Comparison of ENCODE assay signal across 8 mouse cellular contexts in the genomic region with DNA sequence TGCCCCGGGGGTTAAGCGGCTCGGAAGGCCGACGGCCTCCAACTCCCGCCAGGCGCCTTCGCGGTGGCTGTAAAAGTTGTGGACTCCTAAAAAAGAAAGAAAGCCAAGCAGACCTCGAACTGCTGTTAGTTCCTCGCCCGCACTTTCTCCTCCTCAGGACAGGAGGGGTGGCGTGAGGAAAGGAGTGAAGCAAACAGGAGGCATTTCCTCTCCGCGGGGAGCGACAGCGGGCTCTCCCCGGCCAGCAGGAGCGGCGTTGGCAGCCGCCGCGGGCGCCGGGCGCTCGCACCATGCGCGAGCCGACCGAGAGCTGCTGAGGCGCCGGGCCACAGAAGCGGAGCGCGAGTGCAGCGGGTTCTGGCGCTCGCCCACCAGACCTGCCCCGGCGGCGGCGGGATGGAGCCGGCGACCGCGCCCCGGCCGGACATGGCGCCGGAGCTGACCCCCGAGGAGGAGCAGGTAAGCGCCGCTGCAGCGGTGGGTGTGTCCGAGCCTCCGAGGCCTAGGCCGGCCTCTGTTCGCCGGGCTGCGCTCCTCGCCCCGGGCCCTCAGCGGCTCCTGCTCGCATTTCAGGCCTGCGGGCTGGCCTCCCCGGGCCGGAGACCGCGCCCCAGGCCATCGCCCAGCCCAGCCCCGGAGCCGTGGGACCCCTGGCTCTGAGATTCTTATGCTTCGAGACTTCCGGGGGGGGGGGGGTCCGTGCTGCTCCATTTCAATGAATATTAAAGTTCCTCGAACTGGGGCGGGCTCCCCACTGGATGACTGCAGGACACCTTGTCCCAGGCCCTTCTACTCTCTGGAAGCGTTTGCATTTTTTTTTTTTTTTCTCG. TPM values are rescaled to one million over a fixed set of nuclear protein-coding genes. Genes with fewer than 3 reads are reported as not detected.
DNase-seq lines count a peak whose midpoint lies in the region; ATAC-seq and TF ChIP-seq lines count a peak whose summit lies in the region.

No protein-coding gene starts in this region.

- peak; percentile 82 for ATAC-seq in intestine, embryonic 15.5 days
- peak; percentile 55 for ATAC-seq in limb, embryonic 14.5 days (ENCODE audit: low FRiP score, low read depth)
- ATAC-seq in midbrain, embryonic 16.5 days: peak; percentile 70

- H3K27me3 ChIP-seq in intestine, embryonic 15.5 days (replicated peaks): no peaks in the 10 kb centered on the region
- H3K27me3 ChIP-seq in limb, embryonic 14.5 days (ENCODE audit: control insufficient read depth, insufficient read depth, low read length): no peaks in the 10 kb centered on the region
- no peaks in the 10 kb centered on the region for H3K27me3 ChIP-seq in midbrain, embryonic 16.5 days (ENCODE audit: control insufficient read depth, insufficient read depth, low read depth, low read length)
- no peaks in the 10 kb centered on the region for H3K27me3 ChIP-seq in splenic B cell, adult 2 months (ENCODE audit: control insufficient read depth, insufficient read depth, low read length, poor library complexity, severe bottlenecking)

- intact Hi-C loops in gastrocnemius, postnatal 36 days (cut with DNase I): no loop called here

- TF ChIP-seq POLR2A in limb, embryonic 14.5 days (IDR thresholded peaks at IDR 0.05; ENCODE audit: borderline replicate concordance, extremely low read depth, insufficient read depth, insufficient read length): 0 out of 2 replicates have a peak, but pooled peaks have one; percentile 27

- peak; percentile 54 for DNase-seq in right cerebral cortex, adult 18-20 months
- DNase-seq in right cerebral cortex, postnatal 36 days (ENCODE audit: low spot score in 2 of 2): no peak
- DNase-seq in embryo, embryonic 10.5 days (ENCODE audit: low spot score): peak; percentile 75
- peak; percentile 32 to 59 for DNase-seq in gastrocnemius, postnatal 36 days
- peak; percentile 38 for DNase-seq in limb, embryonic 14.5 days (ENCODE audit: low spot score)
- peak; percentile 46 for DNase-seq in splenic B cell, adult 2 months (ENCODE audit: low read depth, low spot score)

- under 1% methylated on average over 77 of the region's 80 CpGs for WGBS in intestine, embryonic 15.5 days
- under 1% methylated on average over 52 of the region's 80 CpGs for WGBS in limb, embryonic 14.5 days
- under 1% methylated on average over 75 of the region's 80 CpGs for WGBS in midbrain, embryonic 16.5 days

- no peaks in the 10 kb centered on the region for H3K9me3 ChIP-seq in intestine, embryonic 15.5 days
- H3K9me3 ChIP-seq in limb, embryonic 14.5 days (ENCODE audit: control insufficient read depth, low read length): no peaks in the 10 kb centered on the region
- no peaks in the 10 kb centered on the region for H3K9me3 ChIP-seq in midbrain, embryonic 16.5 days (replicated peaks; ENCODE audit: control insufficient read depth, low read length, poor library complexity, severe bottlenecking)

- H3K4me1 ChIP-seq in intestine, embryonic 15.5 days (replicated peaks): no peaks in the 10 kb centered on the region
- peaks cover 5% of the 10 kb centered on the region for H3K4me1 ChIP-seq in limb, embryonic 14.5 days (ENCODE audit: control insufficient read depth, insufficient read depth, low read length)
- peaks cover 18% of the 10 kb centered on the region for H3K4me1 ChIP-seq in midbrain, embryonic 16.5 days (ENCODE audit: control insufficient read depth, insufficient read depth, low read length)

- peak overlapping the region; percentile 95 for H3K27ac ChIP-seq in intestine, embryonic 15.5 days
- H3K27ac ChIP-seq in limb, embryonic 14.5 days (replicated peaks; ENCODE audit: low read depth, low read length): peak overlapping the region; percentile 98
- peak overlapping the region; percentile 92 for H3K27ac ChIP-seq in midbrain, embryonic 16.5 days (ENCODE audit: low read length)

- peak overlapping the region; percentile 82 for H3K4me2 ChIP-seq in intestine, embryonic 15.5 days (replicated peaks)
- peak overlapping the region; percentile 66 for H3K4me2 ChIP-seq in limb, embryonic 14.5 days (replicated peaks; ENCODE audit: low read depth, low read length, severe bottlenecking)
- peak overlapping the region; percentile 59 for H3K4me2 ChIP-seq in midbrain, embryonic 16.5 days (ENCODE audit: low read length)

- H3K4me3 ChIP-seq in intestine, embryonic 15.5 days (replicated peaks): peak overlapping the region; percentile 92
- H3K4me3 ChIP-seq in limb, embryonic 14.5 days (replicated peaks; ENCODE audit: low read length): peak overlapping the region; percentile 72
- H3K4me3 ChIP-seq in midbrain, embryonic 16.5 days (ENCODE audit: low read depth, low read length): peak overlapping the region; percentile 92

- no peaks in the 10 kb centered on the region for H3K36me3 ChIP-seq in intestine, embryonic 15.5 days
- no peaks in the 10 kb centered on the region for H3K36me3 ChIP-seq in limb, embryonic 14.5 days (ENCODE audit: control insufficient read depth, insufficient read depth, low read length)
- H3K36me3 ChIP-seq in midbrain, embryonic 16.5 days (ENCODE audit: control insufficient read depth, insufficient read depth, low read length): no peaks in the 10 kb centered on the region
- no peaks in the 10 kb centered on the region for H3K36me3 ChIP-seq in splenic B cell, adult 2 months (ENCODE audit: control insufficient read depth, insufficient read depth, low read length, poor library complexity, severe bottlenecking)

- H3K9ac ChIP-seq in intestine, embryonic 15.5 days: peak overlapping the region; percentile 99
- H3K9ac ChIP-seq in limb, embryonic 14.5 days (ENCODE audit: low read depth, low read length, severe bottlenecking): peak overlapping the region; percentile 97
- peak overlapping the region; percentile 99 for H3K9ac ChIP-seq in midbrain, embryonic 16.5 days (ENCODE audit: low read depth, low read length)

RNA-seq across cellular contexts. Expression of a gene that starts 0.7 kb away (rescaled TPM):
- 1 to 10 TPM; 3.1 to 4.2 TPM for total RNA-seq in gastrocnemius, postnatal 36 days (2021)
- 13.2 and 13.4 TPM in 2 replicates for polyA plus RNA-seq in intestine, embryonic 15.5 days (2015; fragmentation: Nextera tagmentation; extraction: Ambion mirVana)
- polyA plus RNA-seq in limb, embryonic 14.5 days (2012; rRNA removed): 41.8 and 48.4 TPM in 2 replicates
- polyA plus RNA-seq in limb, embryonic 14.5 days (2014; fragmentation: Nextera tagmentation; extraction: Ambion mirVana): 38.3 and 43.7 TPM in 2 replicates
- polyA plus RNA-seq in midbrain, embryonic 16.5 days (2015; fragmentation: Nextera tagmentation; extraction: Ambion mirVana): 24.4 and 25.8 TPM in 2 replicates

RNA-seq across cellular contexts. Expression of a gene that starts 44.7 kb away (rescaled TPM):
- 1 to 10 TPM; 7.2 to 8.8 TPM for total RNA-seq in gastrocnemius, postnatal 36 days (2021)
- 13.2 and 13.3 TPM in 2 replicates for polyA plus RNA-seq in intestine, embryonic 15.5 days (2015; fragmentation: Nextera tagmentation; extraction: Ambion mirVana)
- polyA plus RNA-seq in limb, embryonic 14.5 days (2012; rRNA removed): 14.5 and 15.9 TPM in 2 replicates
- 24.2 and 27.0 TPM in 2 replicates for polyA plus RNA-seq in limb, embryonic 14.5 days (2014; fragmentation: Nextera tagmentation; extraction: Ambion mirVana)
- polyA plus RNA-seq in midbrain, embryonic 16.5 days (2015; fragmentation: Nextera tagmentation; extraction: Ambion mirVana): 27.2 and 32.0 TPM in 2 replicates

RNA-seq across cellular contexts. Expression of a gene that starts 58.1 kb away (rescaled TPM):
- total RNA-seq in gastrocnemius, postnatal 36 days (2021): 10 to 100 TPM; 40.0 to 46.9 TPM
- polyA plus RNA-seq in intestine, embryonic 15.5 days (2015; fragmentation: Nextera tagmentation; extraction: Ambion mirVana): 71.2 and 74.5 TPM in 2 replicates
- polyA plus RNA-seq in limb, embryonic 14.5 days (2012; rRNA removed): 165 and 193 TPM in 2 replicates
- polyA plus RNA-seq in limb, embryonic 14.5 days (2014; fragmentation: Nextera tagmentation; extraction: Ambion mirVana): 88.8 and 95.2 TPM in 2 replicates
- 66.9 and 72.9 TPM in 2 replicates for polyA plus RNA-seq in midbrain, embryonic 16.5 days (2015; fragmentation: Nextera tagmentation; extraction: Ambion mirVana)

Comparison
In these comparisons a context has a peak if more than half of its experiments do, and no peak if none do; other contexts are left out.
1. DNase-seq: peak in right cerebral cortex, adult 18-20 months (single experiment), embryo, embryonic 10.5 days (single experiment), gastrocnemius, postnatal 36 days (2 of 2), limb, embryonic 14.5 days (single experiment) and splenic B cell, adult 2 months (single experiment); none in right cerebral cortex, postnatal 36 days (0 of 2).
2. Peak in every context shown above with its lines, with median percentiles within 50 percentile points of each other: ATAC-seq, H3K27ac ChIP-seq, H3K4me2 ChIP-seq, H3K4me3 ChIP-seq and H3K9ac ChIP-seq.